Mouse (Mus musculus) heart, embryonic 13.5 days (tissue): ENCODE measurements at regions not wholly inside any gene's neighbourhood (a gene's known extent, or its start where the extent isn't known, plus 50 kb on each side); places are given as distances from the start of the nearest gene placed in this dataset.
A peak's percentile ranks its signal among the peaks of the same experiment; 100 is the strongest.

Experiments
- ATAC-seq: fragments of 200-750 bp; cut with Nextera tagmentation; 2 replicates; pipeline ENCODE4 v1.8.0; 2017; ENCODE audit warnings: moderate TSS enrichment; ENCODE audit not compliant: insufficient number of reproducible peaks, low FRiP score, low TSS enrichment; ENCODE audit errors: extremely low read depth
- H3K27ac ChIP-seq: fragments of 300-500 bp; sonication (generic); replicated peaks from 2 replicates; pipeline ENCODE4 v1.5.1; 2015; ENCODE audit warnings: moderate library complexity, mild to moderate bottlenecking, inconsistent platforms
- H3K27me3 ChIP-seq: fragments of 300-500 bp; sonication (generic); replicated peaks from 2 replicates; pipeline ENCODE4 v1.6.1; 2015; ENCODE audit warnings: mild to moderate bottlenecking, inconsistent platforms
- H3K36me3 ChIP-seq: fragments of 300-500 bp; sonication (generic); 2 replicates; pipeline ENCODE4 v1.6.1; 2015; ENCODE audit warnings: mild to moderate bottlenecking, inconsistent platforms
- H3K4me1 ChIP-seq: fragments of 300-500 bp; sonication (generic); 2 replicates; pipeline ENCODE4 v1.6.1; 2015; ENCODE audit warnings: inconsistent platforms
- H3K4me2 ChIP-seq: fragments of 300-500 bp; sonication (generic); 2 replicates; pipeline ENCODE4 v1.6.1; 2015; ENCODE audit warnings: inconsistent platforms, mild to moderate bottlenecking, moderate library complexity
- H3K4me3 ChIP-seq: fragments of 300-500 bp; sonication (generic); 2 replicates; pipeline ENCODE4 v1.5.1; 2015; ENCODE audit warnings: moderate library complexity, mild to moderate bottlenecking, inconsistent platforms
- H3K9ac ChIP-seq: fragments of 300-500 bp; sonication (generic); 2 replicates; pipeline ENCODE4 v1.6.1; 2015; ENCODE audit warnings: inconsistent platforms, mild to moderate bottlenecking, moderate library complexity
- H3K9me3 ChIP-seq: fragments of 300-500 bp; sonication (generic); 2 replicates; pipeline ENCODE4 v1.6.1; 2016; ENCODE audit warnings: inconsistent platforms
- WGBS: fragments of 180-500 bp; shearing (Covaris S2); methylation state at CpG from one replicate; pipeline ENCODE4 v1.1.7; 2015; ENCODE audit warnings: mixed read lengths; 5-methylcytosine and 5-hydroxymethylcytosine counted together

GRCm38 (mm10) chr8:56202342-56202741 lies 92.0 kb upstream of the Hpgd start:
- no peak overlapping the region for H3K4me2 ChIP-seq
- H3K27me3 ChIP-seq: no peaks in the 10 kb centered on the region
- H3K36me3 ChIP-seq: no peaks in the 10 kb centered on the region
- H3K9ac ChIP-seq: no peak overlapping the region
- 48% methylated on average over 4 of the region's 4 CpGs for WGBS
- no peaks in the 10 kb centered on the region for H3K9me3 ChIP-seq
- H3K27ac ChIP-seq: no peak overlapping the region
- H3K4me3 ChIP-seq: no peak overlapping the region
- H3K4me1 ChIP-seq: no peaks in the 10 kb centered on the region
- ATAC-seq: no peak

GRCm38 (mm10) chr8:56211922-56212635 lies 82.3 kb upstream of the Hpgd start:
- Histone ChIP-seq H3K27me3 (no peaks in the 10 kb centered on the region), H3K4me1 (peaks cover 8% of the 10 kb centered on the region; the same call in 1 of the 2 replicates), H3K4me2 (no peak overlapping the region), H3K9ac (no peak overlapping the region), H3K36me3 (no peaks in the 10 kb centered on the region), H3K4me3 (no peak overlapping the region), H3K27ac (no peak overlapping the region), H3K9me3 (no peaks in the 10 kb centered on the region)
- ATAC-seq: no peak
- WGBS: 74% methylated on average over 3 of the region's 3 CpGs

- Histone ChIP-seq H3K27ac (no peak overlapping the region), H3K9me3 (no peaks in the 10 kb centered on the region), H3K4me2 (no peak overlapping the region), H3K27me3 (no peaks in the 10 kb centered on the region), H3K4me1 (no peaks in the 10 kb centered on the region), H3K36me3 (no peaks in the 10 kb centered on the region), H3K9ac (no peak overlapping the region), H3K4me3 (no peak overlapping the region)
- no peak for ATAC-seq
Observed at GRCm38 (mm10) chr8:56218837-56219236, 75.5 kb upstream of the Hpgd start.

GRCm38 (mm10) chr8:56219391-56219790 lies 75.0 kb upstream of the Hpgd start:
- Histone ChIP-seq H3K36me3 (no peaks in the 10 kb centered on the region), H3K4me3 (no peak overlapping the region), H3K4me2 (no peak overlapping the region), H3K27ac (no peak overlapping the region), H3K4me1 (no peaks in the 10 kb centered on the region), H3K9ac (no peak overlapping the region), H3K27me3 (no peaks in the 10 kb centered on the region), H3K9me3 (no peaks in the 10 kb centered on the region)
- no peak for ATAC-seq
- WGBS: 85% methylated on average over 1 of the region's 1 CpGs

DNA sequence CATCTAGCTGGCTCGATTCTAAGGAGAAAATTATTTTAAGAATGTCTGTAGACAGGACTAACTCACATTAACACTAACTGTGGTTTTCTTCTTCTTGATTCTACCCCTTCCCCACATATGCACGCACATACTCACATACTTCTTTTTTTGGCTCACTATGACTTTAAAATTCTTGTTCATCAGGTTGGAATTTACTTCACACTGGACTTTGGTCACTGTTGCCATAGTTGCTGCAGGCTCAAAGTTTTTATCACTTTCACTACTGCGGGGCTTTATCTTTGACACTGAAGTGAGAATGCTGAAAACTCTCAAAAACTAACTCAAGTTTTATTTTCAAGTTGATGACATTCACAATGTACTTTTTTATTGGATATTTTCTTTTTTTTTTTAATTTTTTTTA lies 71.4 kb upstream of the Hpgd start:
- Histone ChIP-seq H3K4me3 (no peak overlapping the region), H3K9me3 (no peaks in the 10 kb centered on the region), H3K9ac (no peak overlapping the region), H3K27ac (no peak overlapping the region), H3K4me2 (no peak overlapping the region), H3K4me1 (no peaks in the 10 kb centered on the region), H3K36me3 (no peaks in the 10 kb centered on the region), H3K27me3 (no peaks in the 10 kb centered on the region)
- no peak for ATAC-seq
- 47% methylated on average over 3 of the region's 3 CpGs for WGBS

DNA sequence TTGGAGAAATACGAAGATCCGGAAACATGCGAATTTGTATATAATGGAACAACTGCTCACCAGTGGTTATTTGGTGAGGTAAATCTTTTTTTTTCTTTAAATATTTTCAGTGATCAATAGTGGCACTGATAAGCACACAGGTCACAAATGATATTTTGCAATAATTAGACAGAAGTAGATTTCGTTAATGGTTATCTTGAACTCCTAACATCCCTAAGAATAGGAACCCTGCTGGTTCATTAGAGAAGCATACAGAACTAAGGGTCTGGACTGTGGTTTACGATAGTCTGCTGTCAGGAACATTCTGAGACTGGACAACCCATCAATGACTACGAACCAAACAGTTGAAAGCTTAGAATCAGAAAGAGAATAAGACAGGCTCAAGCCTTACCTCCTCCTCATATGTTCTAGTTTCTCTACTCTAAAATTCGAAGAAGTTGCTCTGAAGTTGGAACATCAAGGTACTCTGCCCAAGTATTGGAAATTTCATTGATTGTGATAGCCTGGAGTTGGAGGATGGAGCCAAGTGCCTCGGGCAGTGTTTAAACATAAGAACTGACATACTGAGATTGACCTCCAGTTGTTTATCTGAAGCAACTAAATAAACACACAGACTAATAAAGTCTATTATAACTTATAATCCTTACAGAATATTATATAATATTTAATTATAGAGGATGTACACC lies 63.6 kb upstream of the Hpgd start:
- Histone ChIP-seq H3K9ac (no peak overlapping the region), H3K4me1 (no peaks in the 10 kb centered on the region), H3K9me3 (no peaks in the 10 kb centered on the region), H3K27ac (no peak overlapping the region), H3K4me3 (no peak overlapping the region), H3K27me3 (no peaks in the 10 kb centered on the region), H3K4me2 (no peak overlapping the region), H3K36me3 (no peaks in the 10 kb centered on the region)
- WGBS: 78% methylated on average over 8 of the region's 8 CpGs
- ATAC-seq: no peak

DNA sequence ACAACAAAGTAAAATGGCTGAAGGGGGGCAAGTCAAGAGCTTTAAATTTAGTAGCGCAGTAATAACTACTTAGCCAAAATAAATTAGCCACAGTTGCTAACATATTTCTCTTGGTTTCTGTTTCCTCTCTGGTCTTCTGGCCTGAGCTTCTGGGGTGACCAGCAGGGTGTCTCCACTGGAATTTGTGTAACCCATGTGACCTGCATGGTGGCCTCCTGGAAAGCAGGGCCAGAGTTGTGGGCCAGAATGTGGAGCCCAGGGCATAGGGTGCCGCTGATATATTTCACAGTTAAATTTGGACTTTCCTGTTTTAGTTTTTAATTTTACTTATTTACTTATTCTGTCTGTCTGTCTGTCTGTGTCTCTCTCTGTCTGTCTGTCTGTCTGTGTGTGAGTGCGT lies 62.5 kb upstream of the Hpgd start:
- Histone ChIP-seq H3K36me3 (no peaks in the 10 kb centered on the region), H3K27me3 (no peaks in the 10 kb centered on the region), H3K4me3 (no peak overlapping the region), H3K4me2 (no peak overlapping the region), H3K9ac (no peak overlapping the region), H3K9me3 (no peaks in the 10 kb centered on the region), H3K4me1 (no peaks in the 10 kb centered on the region), H3K27ac (0 out of 2 replicates have a peak overlapping the region, but pooled peaks have one; percentile 28)
- 90% methylated on average over 3 of the region's 3 CpGs for WGBS
- ATAC-seq: no peak

- Histone ChIP-seq H3K27me3 (no peaks in the 10 kb centered on the region), H3K36me3 (no peaks in the 10 kb centered on the region), H3K27ac (0 out of 2 replicates have a peak overlapping the region, but pooled peaks have one; percentile 28), H3K9me3 (no peaks in the 10 kb centered on the region), H3K4me3 (no peak overlapping the region), H3K4me1 (no peaks in the 10 kb centered on the region), H3K9ac (no peak overlapping the region), H3K4me2 (no peak overlapping the region)
- WGBS: 74% methylated on average over 3 of the region's 3 CpGs
- ATAC-seq: no peak
Observed at GRCm38 (mm10) chr8:56232552-56232951, 61.8 kb upstream of the Hpgd start.

DNA sequence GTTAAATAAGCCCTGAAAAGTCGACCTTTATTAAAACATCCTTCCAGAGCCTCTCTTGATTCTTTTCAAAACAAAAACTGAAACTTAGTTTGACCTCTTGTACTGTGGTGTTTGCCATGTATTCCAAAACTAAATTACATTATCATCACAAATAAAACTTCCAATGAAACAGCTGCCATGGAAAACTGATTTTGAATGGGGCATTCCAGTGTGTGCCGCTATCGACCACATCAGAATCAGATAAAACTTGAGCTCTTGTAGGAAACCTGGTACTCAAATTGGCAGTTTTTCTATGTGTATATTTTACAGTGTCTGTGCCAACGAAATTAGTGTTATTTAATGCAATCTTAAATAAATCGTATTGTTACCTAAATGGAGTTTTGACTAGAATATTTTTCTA lies 60.6 kb upstream of the Hpgd start:
- H3K36me3 ChIP-seq: no peaks in the 10 kb centered on the region
- no peak overlapping the region for H3K4me3 ChIP-seq
- ATAC-seq: no peak
- H3K4me1 ChIP-seq: peaks cover 2% of the 10 kb centered on the region; the same call in 1 of the 2 replicates
- no peaks in the 10 kb centered on the region for H3K9me3 ChIP-seq
- 69% methylated on average over 5 of the region's 5 CpGs for WGBS
- H3K9ac ChIP-seq: no peak overlapping the region
- no peaks in the 10 kb centered on the region for H3K27me3 ChIP-seq
- no peak overlapping the region for H3K4me2 ChIP-seq
- no peak overlapping the region for H3K27ac ChIP-seq

DNA sequence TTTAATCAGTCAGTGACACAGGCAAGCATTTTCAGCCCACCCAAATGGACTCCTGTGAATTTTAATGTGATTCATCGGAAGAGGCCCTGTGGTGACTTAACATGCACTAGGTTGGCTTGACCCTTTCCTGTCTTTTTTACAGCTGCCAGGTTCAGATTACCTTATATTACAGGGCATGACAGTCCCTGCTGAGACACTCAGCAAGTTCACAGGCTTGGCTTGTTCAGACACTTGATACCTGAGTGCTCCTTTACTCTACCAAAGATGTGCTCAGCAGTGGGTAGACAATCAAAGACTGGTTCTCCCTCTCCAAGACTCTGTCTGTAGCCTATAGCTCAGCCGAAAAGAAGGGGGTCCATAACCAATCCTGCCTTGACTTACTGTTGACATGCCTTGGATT lies 60.1 kb upstream of the Hpgd start:
- Histone ChIP-seq H3K27ac (no peak overlapping the region), H3K9ac (no peak overlapping the region), H3K36me3 (no peaks in the 10 kb centered on the region), H3K4me1 (peaks cover 4% of the 10 kb centered on the region; the same call in 1 of the 2 replicates), H3K9me3 (no peaks in the 10 kb centered on the region), H3K4me2 (no peak overlapping the region), H3K4me3 (no peak overlapping the region), H3K27me3 (no peaks in the 10 kb centered on the region)
- ATAC-seq: no peak
- WGBS: 74% methylated on average over 2 of the region's 2 CpGs

DNA sequence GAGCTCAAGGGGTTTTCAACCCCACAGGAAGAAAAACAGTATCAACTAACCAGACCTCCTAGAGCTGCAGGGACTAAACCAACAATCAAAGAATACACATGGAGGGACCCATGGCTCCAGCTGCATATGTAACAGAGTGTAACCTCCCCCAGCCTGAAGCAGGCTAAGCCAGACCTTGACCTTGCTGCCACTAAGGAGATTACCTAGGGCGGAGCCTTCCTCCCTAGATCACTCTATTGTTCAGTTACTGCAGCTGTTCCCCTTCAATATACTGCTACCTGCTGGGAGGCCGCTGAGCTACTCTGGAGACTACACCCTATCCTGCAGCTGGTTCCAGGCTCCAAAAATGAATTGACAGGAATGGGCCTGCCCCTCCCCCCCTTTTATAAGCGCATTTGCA lies 51.1 kb upstream of the Hpgd start:
- no peak for ATAC-seq
- no peak overlapping the region for H3K4me3 ChIP-seq
- peaks cover 12% of the 10 kb centered on the region; the same call in 1 of the 2 replicates for H3K9me3 ChIP-seq
- H3K4me1 ChIP-seq: peaks cover 7% of the 10 kb centered on the region; the same call in 1 of the 2 replicates
- no peaks in the 10 kb centered on the region for H3K36me3 ChIP-seq
- H3K4me2 ChIP-seq: no peak overlapping the region
- H3K27ac ChIP-seq: no peak overlapping the region
- no peak overlapping the region for H3K9ac ChIP-seq
- H3K27me3 ChIP-seq: no peaks in the 10 kb centered on the region
- 72% methylated on average over 3 of the region's 3 CpGs for WGBS
